Mouse (Mus musculus) heart, embryonic 14.5 days (tissue): ENCODE data around the gene Gtf3c2. TPM values are rescaled to one million over a fixed set of nuclear protein-coding genes. Genes with fewer than 3 reads are reported as not detected.

Source experiments
- ATAC-seq: fragments of 200-750 bp; cut with Nextera tagmentation; 2 replicates; pipeline ENCODE4 v1.8.0; 2017; ENCODE audit warnings: low read depth, moderate TSS enrichment; ENCODE audit not compliant: insufficient number of reproducible peaks, insufficient read depth, low FRiP score
- H3K27ac ChIP-seq, 2 experiments: fragments of 200-500 bp in 1 of 2; fragments of 300-500 bp in 1 of 2; sonication (generic) in 1 of 2; replicated peaks in 1 of 2; 2 replicates each; pipeline ENCODE4 v1.5.1; 2012 to 2014; ENCODE audit warnings: low read depth in 2 of 2, low read length in 2 of 2, control low read depth in 1 of 2, mild to moderate bottlenecking in 1 of 2, mixed read lengths in 1 of 2; ENCODE audit not compliant: control insufficient read depth in 1 of 2, insufficient read depth in 1 of 2
- H3K27me3 ChIP-seq: fragments of 300-500 bp; sonication (generic); 2 replicates; pipeline ENCODE4 v1.6.1; 2014; ENCODE audit warnings: mild to moderate bottlenecking, low read length, control low read depth; ENCODE audit not compliant: control insufficient read depth, insufficient read depth
- H3K36me3 ChIP-seq: fragments of 300-500 bp; sonication (generic); 2 replicates; pipeline ENCODE4 v1.6.1; 2014; ENCODE audit warnings: mild to moderate bottlenecking, control low read depth, low read length, mixed read lengths; ENCODE audit not compliant: control insufficient read depth, insufficient read depth
- H3K4me1 ChIP-seq, 2 experiments: fragments of 200-500 bp in 1 of 2; fragments of 300-500 bp in 1 of 2; sonication (generic) in 1 of 2; 2 replicates each; pipeline ENCODE4 v1.6.1; 2012 to 2014; ENCODE audit warnings: low read length in 2 of 2, control low read depth in 1 of 2, mixed read lengths in 1 of 2; ENCODE audit not compliant: control insufficient read depth in 2 of 2, insufficient read depth in 2 of 2
- H3K4me2 ChIP-seq: fragments of 300-500 bp; sonication (generic); 2 replicates; pipeline ENCODE4 v1.6.1; 2014; ENCODE audit warnings: mild to moderate bottlenecking, low read length
- H3K4me3 ChIP-seq, 2 experiments: fragments of 200-500 bp in 1 of 2; fragments of 300-500 bp in 1 of 2; sonication (generic) in 1 of 2; 2 replicates each; pipeline ENCODE4 v1.5.1; 2012 to 2014; ENCODE audit warnings: low read length in 2 of 2, mild to moderate bottlenecking in 2 of 2, control low read depth in 1 of 2, low read depth in 1 of 2, moderate library complexity in 1 of 2; ENCODE audit not compliant: control insufficient read depth in 1 of 2, insufficient read depth in 1 of 2
- H3K9ac ChIP-seq: fragments of 300-500 bp; sonication (generic); 2 replicates; pipeline ENCODE4 v1.6.1; 2014; ENCODE audit warnings: mild to moderate bottlenecking, low read length
- H3K9me3 ChIP-seq: fragments of 300-500 bp; sonication (generic); 2 replicates; pipeline ENCODE4 v1.6.1; 2016; ENCODE audit warnings: low read length, control low read depth; ENCODE audit not compliant: control insufficient read depth
- WGBS: fragments of 180-500 bp; shearing (Covaris S2); extraction: QIAGEN DNeasy Blood & Tissue Kit; methylation state at CpG from one replicate; pipeline ENCODE4 v1.1.7; 2014; 5-methylcytosine and 5-hydroxymethylcytosine counted together
- polyA plus RNA-seq: library from polyadenylated mRNA; unstranded; fragments of >200 nt; fragmentation: Nextera tagmentation; extraction: Ambion mirVana; gene quantifications from 2 replicates; pipeline ENCODE4 v1.2.1, GENCODE M21; 2014

Gtf3c2 gene
- polyA plus RNA-seq, 1 experiment from 2014 or later = 42.6 TPM

DNA sequence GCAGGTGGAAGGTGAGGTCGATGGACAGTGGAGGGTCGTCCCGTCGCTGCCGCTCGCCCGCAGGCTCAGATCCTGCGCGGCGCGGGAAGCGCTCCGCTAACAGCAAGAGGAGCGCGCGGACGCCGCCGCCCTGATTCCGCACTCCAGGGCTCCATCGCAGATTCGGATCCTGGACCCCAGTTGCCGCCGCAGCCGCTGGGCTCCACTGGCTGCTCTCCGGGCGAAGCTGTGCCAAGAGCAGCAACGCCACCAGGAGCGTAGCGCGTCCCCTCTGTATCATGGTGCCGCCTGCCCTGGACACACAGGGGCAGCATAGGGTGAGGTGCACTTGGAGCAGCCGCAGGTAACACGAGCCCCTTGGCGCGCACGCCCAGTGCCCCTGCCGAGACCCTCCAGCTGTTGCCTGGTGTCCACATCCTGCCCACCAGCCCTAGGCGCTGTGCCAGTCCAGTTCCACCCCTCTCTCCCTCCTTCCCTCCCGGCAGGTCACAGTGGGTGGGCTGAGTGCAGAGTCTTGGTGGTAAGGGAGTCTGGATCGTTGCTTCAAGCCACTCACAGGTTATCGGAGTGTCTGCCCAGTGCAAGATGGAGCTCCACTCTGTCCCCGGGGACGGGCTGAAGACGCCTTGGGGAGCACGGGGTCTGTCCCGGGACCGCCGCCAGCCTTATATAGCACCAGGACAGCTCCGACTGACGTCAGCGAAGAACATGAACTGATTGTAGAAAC lies 41.5 kb downstream of the Gtf3c2 start, which contains the start of gene Ucn:
Gene Ucn (minus strand): TSS at position 589 of the 727 bp plus-strand sequence.
- Histone ChIP-seq H3K4me1 (peaks cover 15 to 21% of the 10 kb centered on the region in 2 experiments; a peak in 3 of 4 replicates), H3K27ac (no peak within 1 kb of the TSS), H3K27me3 (peaks cover 59% of the 10 kb centered on the region), H3K4me3 (peak within 1 kb of the TSS; percentile 32 to 36), H3K9me3 (no peaks in the 10 kb centered on the region), H3K9ac (no peak within 1 kb of the TSS), H3K36me3 (peaks cover 13% of the 10 kb centered on the region), H3K4me2 (peak within 1 kb of the TSS; percentile 60)
- WGBS = 1% methylated on average over 51 of the region's 52 CpGs
- ATAC-seq = 0 out of 2 replicates have a peak, but pooled peaks have one; percentile 8

DNA sequence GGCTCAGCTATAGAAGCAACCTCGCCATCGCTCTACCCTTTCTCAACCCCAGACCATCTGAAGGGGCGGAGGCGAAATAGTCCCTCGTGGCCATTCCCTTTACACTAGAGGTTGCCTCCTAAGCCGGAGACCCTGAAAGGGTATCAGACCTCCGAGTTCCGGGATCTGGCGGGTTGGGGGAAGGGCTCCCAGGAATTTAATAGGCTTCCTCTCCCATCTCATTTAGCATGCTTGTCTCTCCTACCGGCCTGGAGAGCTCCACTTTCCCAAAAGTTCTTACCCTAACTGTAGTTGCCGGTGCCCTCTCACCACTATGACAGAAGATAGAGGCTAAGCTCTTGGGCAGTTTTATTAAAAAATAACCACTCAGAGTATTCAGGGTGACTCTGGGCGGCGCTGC lies 42.3 kb downstream of the Gtf3c2 start:
- no peak for ATAC-seq
- peaks cover 10% of the 10 kb centered on the region for H3K36me3 ChIP-seq
- H3K27me3 ChIP-seq = peaks cover 59% of the 10 kb centered on the region
- peaks cover 15 to 21% of the 10 kb centered on the region in 2 experiments; a peak in 3 of 4 replicates for H3K4me1 ChIP-seq
- WGBS = 2% methylated on average over 13 of the region's 13 CpGs
- H3K9ac ChIP-seq = no peak overlapping the region
- H3K9me3 ChIP-seq = no peaks in the 10 kb centered on the region
- peak overlapping the region; percentile 60 for H3K4me2 ChIP-seq
- H3K4me3 ChIP-seq = peak overlapping the region; percentile 32 to 36
- H3K27ac ChIP-seq = no peak overlapping the region

DNA sequence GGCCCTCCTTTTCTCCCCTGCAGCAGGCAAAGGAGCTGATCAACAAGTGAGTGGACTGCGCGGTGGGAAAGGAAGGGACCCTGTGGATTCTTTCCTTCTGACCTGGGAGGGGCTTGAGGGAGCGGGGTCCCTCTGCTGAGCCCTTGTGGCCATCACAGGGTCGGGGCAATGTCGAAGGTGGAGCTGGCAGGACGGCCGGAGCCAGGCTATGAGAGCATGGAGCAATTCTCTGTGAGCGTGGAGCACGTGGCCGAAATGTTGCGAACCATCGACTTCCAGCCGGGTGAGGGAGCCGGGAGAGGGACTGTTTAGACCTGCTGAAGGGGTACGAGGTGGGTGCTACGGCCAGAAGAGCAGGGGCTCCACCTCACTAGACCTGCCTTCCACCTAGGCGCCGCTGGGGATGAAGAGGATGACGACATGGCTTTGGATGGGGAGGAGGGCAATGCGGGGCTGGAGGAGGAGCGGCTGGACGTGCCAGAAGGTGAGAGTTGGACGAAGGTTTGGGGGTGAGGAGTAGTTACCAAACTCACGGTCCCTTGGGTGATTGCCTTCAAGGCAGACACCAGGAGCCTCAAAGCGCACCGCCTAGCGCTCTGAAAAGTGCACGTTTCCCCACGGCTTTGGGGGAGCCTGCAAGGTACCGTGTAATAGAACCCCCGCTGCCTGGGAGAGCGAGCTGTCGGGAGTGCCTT lies 43.1 kb downstream of the Gtf3c2 start:
- no peak overlapping the region for H3K27ac ChIP-seq
- ATAC-seq = 0 out of 2 replicates have a peak, but pooled peaks have one; percentile 6
- H3K4me3 ChIP-seq = peak overlapping the region in 1 of 2 experiments; percentile 36; a peak in 2 of 4 replicates
- H3K4me2 ChIP-seq = peak overlapping the region; percentile 60
- H3K9ac ChIP-seq = no peak overlapping the region
- H3K27me3 ChIP-seq = peaks cover 59% of the 10 kb centered on the region
- peaks cover 15 to 21% of the 10 kb centered on the region in 2 experiments; a peak in 3 of 4 replicates for H3K4me1 ChIP-seq
- under 1% methylated on average over 32 of the region's 33 CpGs for WGBS
- H3K36me3 ChIP-seq = peaks cover 9% of the 10 kb centered on the region
- no peaks in the 10 kb centered on the region for H3K9me3 ChIP-seq

DNA sequence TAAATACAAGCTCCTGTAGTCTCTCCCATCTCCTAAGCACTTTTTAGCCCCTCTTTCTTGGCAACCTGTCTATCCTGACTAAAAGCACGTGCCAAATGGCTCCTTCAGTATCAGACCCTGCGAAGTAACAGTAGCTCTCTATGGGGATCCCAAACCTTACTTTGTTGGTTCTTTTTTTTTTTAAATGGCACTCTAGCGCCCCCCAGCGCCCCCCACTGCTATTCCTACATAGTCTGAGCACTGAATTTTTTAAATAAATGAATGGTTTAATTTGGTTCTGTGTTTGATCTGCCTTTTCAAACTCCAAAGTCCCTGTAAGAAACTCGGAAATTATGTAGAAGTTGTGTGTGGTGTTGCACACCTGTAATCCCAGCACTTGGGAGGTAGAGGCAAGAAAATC lies 53.9 kb downstream of the Gtf3c2 start:
- no peaks in the 10 kb centered on the region for H3K27me3 ChIP-seq
- ATAC-seq = no peak
- H3K9me3 ChIP-seq = no peaks in the 10 kb centered on the region
- no peaks in the 10 kb centered on the region for H3K4me1 ChIP-seq
- no peak overlapping the region for H3K4me3 ChIP-seq
- no peak overlapping the region for H3K4me2 ChIP-seq
- no peaks in the 10 kb centered on the region for H3K36me3 ChIP-seq
- H3K27ac ChIP-seq = no peak overlapping the region
- no peak overlapping the region for H3K9ac ChIP-seq
- 33% methylated on average over 5 of the region's 5 CpGs for WGBS

DNA sequence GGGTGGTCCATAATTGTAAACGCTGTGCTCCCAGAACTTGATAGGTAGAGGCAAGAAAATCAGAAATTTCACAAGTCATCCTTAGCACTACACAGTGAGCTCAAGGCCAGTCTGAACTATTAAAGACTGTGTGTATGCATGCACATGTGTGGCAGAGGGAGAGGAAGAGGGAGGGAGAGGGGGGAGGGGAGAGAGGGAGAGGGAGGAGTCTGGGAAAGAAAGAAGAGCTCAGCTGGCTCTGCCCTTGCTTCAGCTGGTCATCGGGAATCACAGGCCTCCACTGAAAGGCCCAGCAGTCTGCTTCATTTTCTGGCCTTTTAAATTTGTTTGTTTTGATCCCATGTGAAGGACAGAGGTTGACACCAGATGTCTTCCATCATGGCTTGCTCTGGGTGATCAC lies 56.5 kb downstream of the Gtf3c2 start:
- H3K36me3 ChIP-seq = no peaks in the 10 kb centered on the region
- no peaks in the 10 kb centered on the region for H3K27me3 ChIP-seq
- WGBS = 28% methylated on average over 2 of the region's 2 CpGs
- no peaks in the 10 kb centered on the region for H3K9me3 ChIP-seq
- no peak overlapping the region for H3K4me3 ChIP-seq
- no peak overlapping the region for H3K4me2 ChIP-seq
- H3K9ac ChIP-seq = no peak overlapping the region
- H3K4me1 ChIP-seq = no peaks in the 10 kb centered on the region
- no peak for ATAC-seq
- no peak overlapping the region for H3K27ac ChIP-seq

DNA sequence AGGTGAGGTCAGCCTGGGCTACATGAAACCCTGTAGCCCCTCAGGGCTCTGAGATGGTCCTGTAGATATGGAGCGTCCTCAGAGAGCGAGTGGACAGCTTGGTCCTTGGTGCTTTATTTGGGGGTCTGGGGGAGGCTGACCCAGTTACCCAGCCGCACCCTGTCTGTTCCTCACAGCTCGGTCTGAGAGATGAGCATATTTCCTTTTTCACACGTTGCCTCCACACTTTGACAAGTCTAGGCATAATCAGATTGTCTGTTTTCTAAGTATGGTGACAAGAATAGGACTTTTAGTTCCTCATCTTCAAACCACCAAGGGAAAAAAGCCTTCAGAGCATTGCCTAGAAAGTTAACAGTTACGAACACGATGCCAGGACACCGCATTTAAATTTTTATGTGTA lies 58.8 kb downstream of the Gtf3c2 start:
- no peaks in the 10 kb centered on the region for H3K36me3 ChIP-seq
- no peak for ATAC-seq
- no peak overlapping the region for H3K9ac ChIP-seq
- no peaks in the 10 kb centered on the region for H3K9me3 ChIP-seq
- no peaks in the 10 kb centered on the region for H3K27me3 ChIP-seq
- no peak overlapping the region for H3K27ac ChIP-seq
- H3K4me1 ChIP-seq = peaks cover 3 to 5% of the 10 kb centered on the region in 2 experiments
- WGBS = 68% methylated on average over 8 of the region's 8 CpGs
- no peak overlapping the region for H3K4me3 ChIP-seq
- H3K4me2 ChIP-seq = no peak overlapping the region

DNA sequence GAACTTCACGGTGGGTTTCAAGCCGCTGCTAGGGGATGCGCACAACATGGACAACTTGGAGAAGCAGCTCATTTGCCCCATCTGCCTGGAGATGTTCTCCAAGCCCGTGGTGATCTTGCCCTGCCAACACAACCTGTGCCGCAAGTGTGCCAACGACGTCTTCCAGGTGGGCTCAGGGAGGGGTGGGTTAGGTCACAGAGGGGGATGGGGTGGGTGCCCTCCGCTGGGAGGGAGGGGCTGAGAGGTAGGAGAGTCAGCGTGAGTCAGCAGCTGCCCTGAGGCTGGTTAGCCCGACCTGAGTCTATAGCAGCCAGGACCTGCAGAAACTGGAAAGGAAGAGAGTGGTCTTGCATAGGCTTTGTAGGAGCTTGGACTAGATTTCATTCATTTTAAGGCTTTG lies 63.0 kb downstream of the Gtf3c2 start:
- Histone ChIP-seq H3K27me3 (no peaks in the 10 kb centered on the region), H3K4me3 (peak overlapping the region; percentile 36 to 39), H3K9ac (peak overlapping the region; percentile 59), H3K9me3 (no peaks in the 10 kb centered on the region), H3K27ac (peak overlapping the region; percentile 12 to 68; a peak in 3 of 4 replicates), H3K4me2 (peak overlapping the region; percentile 64), H3K36me3 (no peaks in the 10 kb centered on the region), H3K4me1 (peaks cover 4 to 6% of the 10 kb centered on the region in 2 experiments)
- WGBS = 5% methylated on average over 10 of the region's 10 CpGs
- no peak for ATAC-seq
